Mouse (Mus musculus) regulatory T cell (primary cell): Measurements from ENCODE around the gene Chsy1.

Experiments
- in situ Hi-C: fragments of 300-600 bp; cut with MboI, MseI; formaldehyde crosslinking; loops from one replicate; pipeline ENCODE4 v1.15.1; 2025; ENCODE audit warnings: high pct_unique_total_duplicates

Chsy1 gene

GRCm38 (mm10) chr7:66107930-66108329 lies 1.4 kb upstream of the Chsy1 start:
- in situ Hi-C loops: loop anchor here (5.0 kb wide), 1 partner anchor 79 kb away; no protein-coding TSS in a partner anchor

GRCm38 (mm10) chr7:66109855-66110635 lies 730 bp downstream of the Chsy1 start:
- in situ Hi-C loops: loop anchor here (5.0 kb wide), 1 partner anchor 77 kb away; no protein-coding TSS in a partner anchor

- in situ Hi-C loops: no loop called here
These were observed 1.4 kb downstream of the Chsy1 start for GRCm38 (mm10) chr7:66110636-66111112.

- in situ Hi-C loops: no loop called here
These were observed 1.9 kb downstream of the Chsy1 start for GRCm38 (mm10) chr7:66111211-66111610.

GRCm38 (mm10) chr7:66113561-66113960 lies 4.2 kb downstream of the Chsy1 start:
- in situ Hi-C loops: no loop called here

GRCm38 (mm10) chr7:66115821-66116343 lies 6.6 kb downstream of the Chsy1 start:
- in situ Hi-C loops: no loop called here

GRCm38 (mm10) chr7:66116906-66117482 lies 7.7 kb downstream of the Chsy1 start:
- in situ Hi-C loops: no loop called here

- in situ Hi-C loops: no loop called here
These were observed 8.7 kb downstream of the Chsy1 start for GRCm38 (mm10) chr7:66118046-66118445.

- in situ Hi-C loops: no loop called here
These were observed 9.5 kb downstream of the Chsy1 start for GRCm38 (mm10) chr7:66118796-66119195.

- in situ Hi-C loops: no loop called here
These were observed 10.8 kb downstream of the Chsy1 start for GRCm38 (mm10) chr7:66120139-66120538.

- in situ Hi-C loops: no loop called here
These were observed 11.5 kb downstream of the Chsy1 start for GRCm38 (mm10) chr7:66120702-66121396.

- in situ Hi-C loops: no loop called here
These were observed 15.2 kb downstream of the Chsy1 start for GRCm38 (mm10) chr7:66124551-66124968.

- in situ Hi-C loops: no loop called here
These were observed 16.1 kb downstream of the Chsy1 start for GRCm38 (mm10) chr7:66125368-66125767.

- in situ Hi-C loops: no loop called here
These were observed 18.8 kb downstream of the Chsy1 start for GRCm38 (mm10) chr7:66127951-66128645.

- in situ Hi-C loops: no loop called here
These were observed 19.5 kb downstream of the Chsy1 start for GRCm38 (mm10) chr7:66128857-66129256.

- in situ Hi-C loops: loop anchor here (5.0 kb wide), 1 partner anchor 42 kb away; no protein-coding TSS in a partner anchor
These were observed 21.0 kb downstream of the Chsy1 start for GRCm38 (mm10) chr7:66130296-66130695.

GRCm38 (mm10) chr7:66131776-66132421 lies 22.6 kb downstream of the Chsy1 start:
- in situ Hi-C loops: loop anchor here (5.0 kb wide), 1 partner anchor 40 kb away; no protein-coding TSS in a partner anchor

GRCm38 (mm10) chr7:66134154-66134553 lies 24.8 kb downstream of the Chsy1 start:
- in situ Hi-C loops: loop anchor here (5.0 kb wide), 1 partner anchor 38 kb away; no protein-coding TSS in a partner anchor

- in situ Hi-C loops: no loop called here
These were observed 26.3 kb downstream of the Chsy1 start for GRCm38 (mm10) chr7:66135644-66136043.

- in situ Hi-C loops: no loop called here
These were observed 26.9 kb downstream of the Chsy1 start for GRCm38 (mm10) chr7:66136187-66136586.

- in situ Hi-C loops: no loop called here
These were observed 28.0 kb downstream of the Chsy1 start for GRCm38 (mm10) chr7:66137309-66137708.
